Mouse (Mus musculus): ENCODE results near the gene Krt222. TPM values are rescaled to one million over a fixed set of nuclear protein-coding genes. Genes with fewer than 3 reads are reported as not detected.

The Krt222 gene
- polyA plus RNA-seq, 1 experiment from 2014 or later: 0.12 TPM

GRCm38 (mm10) chr11:99230261-99231048 is 13.4 kb downstream of the Krt222 start, which contains the start of gene Smarce1:
Smarce1 (minus strand) TSS chr11:99231017.
- Histone ChIP-seq H3K27me3 (replicated peaks; ENCODE audit: low read depth, poor library complexity, severe bottlenecking) (no peaks in the 10 kb centered on the region), H3K27ac (replicated peaks) (peak within 1 kb of the TSS; percentile 100), H3K9me3 (no peaks in the 10 kb centered on the region), H3K4me1 (peaks cover 26% of the 10 kb centered on the region), H3K36me3 (replicated peaks) (peaks cover 28% of the 10 kb centered on the region), H3K4me3 (peak within 1 kb of the TSS; percentile 93)
- WGBS: under 1% methylated on average over 87 of the region's 87 CpGs
- peak; percentile 87 for DNase-seq (ENCODE audit: low spot score)

DNA sequence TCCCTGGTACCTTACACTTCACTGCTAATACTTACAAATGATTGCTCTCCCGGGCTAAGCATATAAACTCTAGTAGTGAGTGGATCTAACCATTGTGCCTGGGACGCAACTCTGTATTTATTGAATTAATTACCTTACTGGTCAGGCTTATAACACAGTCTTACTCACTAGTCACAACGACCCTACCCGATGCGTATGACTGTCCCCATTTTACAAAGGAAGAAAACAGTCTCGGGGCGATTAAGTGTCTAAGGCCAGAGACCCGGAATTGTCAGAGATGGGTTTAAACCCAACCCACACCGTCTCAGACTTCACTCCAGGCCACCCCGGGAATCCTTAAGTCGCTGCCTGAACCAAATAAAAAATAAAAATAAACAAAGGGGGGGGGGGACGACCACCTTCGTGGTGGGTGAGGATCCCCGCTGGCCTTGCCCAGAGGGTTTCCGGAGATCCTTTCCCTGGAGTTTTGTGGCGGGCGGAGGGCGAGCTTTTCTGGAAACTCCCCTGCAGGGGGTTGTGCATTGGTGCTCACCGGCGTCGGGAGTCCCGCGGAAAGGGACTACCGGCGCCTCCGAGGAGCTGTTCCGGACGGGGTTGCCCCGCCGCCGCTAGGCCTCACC is 14.1 kb downstream of the Krt222 start:
- H3K27me3 ChIP-seq (replicated peaks; ENCODE audit: low read depth, poor library complexity, severe bottlenecking): no peaks in the 10 kb centered on the region
- H3K4me1 ChIP-seq: peaks cover 26% of the 10 kb centered on the region
- no peaks in the 10 kb centered on the region for H3K9me3 ChIP-seq
- H3K4me3 ChIP-seq: peak overlapping the region; percentile 93
- peak overlapping the region; percentile 100 for H3K27ac ChIP-seq (replicated peaks)
- H3K36me3 ChIP-seq (replicated peaks): peaks cover 35% of the 10 kb centered on the region
- DNase-seq (ENCODE audit: low spot score): no peak
- under 1% methylated on average over 31 of the region's 31 CpGs for WGBS

GRCm38 (mm10) chr11:99226298-99226697 is 17.6 kb downstream of the Krt222 start:
- H3K27ac ChIP-seq (replicated peaks): no peak overlapping the region

DNA sequence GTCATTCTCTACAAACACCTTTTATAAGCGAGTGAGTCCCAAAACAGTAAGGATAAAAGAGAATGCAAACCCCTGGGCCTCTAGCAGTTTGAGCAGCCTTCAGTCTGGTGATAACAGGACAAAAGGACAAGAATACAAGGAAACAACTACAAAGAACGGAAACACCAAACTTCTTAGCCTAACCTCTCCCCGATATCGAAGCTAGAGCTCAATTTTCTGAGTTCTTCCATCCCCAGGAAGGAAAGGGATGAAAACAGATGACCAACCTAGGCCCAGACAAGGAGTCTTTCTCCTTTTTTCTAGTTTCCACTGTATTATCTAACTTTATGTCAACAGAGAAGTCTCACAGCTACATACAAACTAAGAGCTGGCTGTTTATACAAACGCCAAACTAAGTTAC is 20.6 kb downstream of the Krt222 start:
- H3K9me3 ChIP-seq: no peaks in the 10 kb centered on the region
- H3K27me3 ChIP-seq (replicated peaks; ENCODE audit: low read depth, poor library complexity, severe bottlenecking): no peaks in the 10 kb centered on the region
- H3K36me3 ChIP-seq (replicated peaks): peaks cover 98% of the 10 kb centered on the region
- WGBS: 92% methylated on average over 5 of the region's 5 CpGs
- H3K4me1 ChIP-seq: peaks cover 8% of the 10 kb centered on the region
- no peak for DNase-seq (ENCODE audit: low spot score)
- no peak overlapping the region for H3K4me3 ChIP-seq
- H3K27ac ChIP-seq (replicated peaks): no peak overlapping the region

More at GRCm38 (mm10) chr11:99226298-99226697, 17.6 kb downstream of the Krt222 start:
- Histone ChIP-seq H3K4me3 (no peak overlapping the region), H3K36me3 (replicated peaks) (peaks cover 68% of the 10 kb centered on the region), H3K4me1 (peaks cover 20% of the 10 kb centered on the region), H3K9me3 (no peaks in the 10 kb centered on the region), H3K27me3 (replicated peaks; ENCODE audit: low read depth, poor library complexity, severe bottlenecking) (no peaks in the 10 kb centered on the region)
- no peak for DNase-seq (ENCODE audit: low spot score)
- WGBS: 92% methylated on average over 5 of the region's 5 CpGs

DNA sequence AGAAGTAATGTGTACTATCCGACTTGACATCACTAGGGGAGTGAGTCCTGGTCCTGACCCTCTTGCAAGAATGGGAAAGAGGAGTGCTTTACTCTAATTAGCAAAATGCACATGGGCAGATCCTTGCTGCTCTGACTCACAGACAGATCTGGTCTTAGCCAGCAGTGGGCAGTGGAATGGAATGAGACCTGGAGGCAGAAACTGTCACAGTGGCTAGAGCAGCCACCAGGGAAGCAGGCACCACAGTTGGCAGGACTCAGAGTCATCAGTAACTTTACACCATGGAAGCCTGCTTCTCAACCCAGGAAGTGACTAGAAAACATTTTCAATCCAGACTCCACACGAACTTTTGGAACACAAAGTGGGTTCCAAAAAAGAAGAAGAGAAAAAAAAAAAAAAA is 22.1 kb downstream of the Krt222 start:
- no peak overlapping the region for H3K4me3 ChIP-seq
- no peak for DNase-seq (ENCODE audit: low spot score)
- H3K9me3 ChIP-seq: no peaks in the 10 kb centered on the region
- no peaks in the 10 kb centered on the region for H3K4me1 ChIP-seq
- WGBS: 69% methylated on average over 2 of the region's 2 CpGs
- peaks cover 98% of the 10 kb centered on the region for H3K36me3 ChIP-seq (replicated peaks)
- H3K27me3 ChIP-seq (replicated peaks; ENCODE audit: low read depth, poor library complexity, severe bottlenecking): no peaks in the 10 kb centered on the region
- no peak overlapping the region for H3K27ac ChIP-seq (replicated peaks)

DNA sequence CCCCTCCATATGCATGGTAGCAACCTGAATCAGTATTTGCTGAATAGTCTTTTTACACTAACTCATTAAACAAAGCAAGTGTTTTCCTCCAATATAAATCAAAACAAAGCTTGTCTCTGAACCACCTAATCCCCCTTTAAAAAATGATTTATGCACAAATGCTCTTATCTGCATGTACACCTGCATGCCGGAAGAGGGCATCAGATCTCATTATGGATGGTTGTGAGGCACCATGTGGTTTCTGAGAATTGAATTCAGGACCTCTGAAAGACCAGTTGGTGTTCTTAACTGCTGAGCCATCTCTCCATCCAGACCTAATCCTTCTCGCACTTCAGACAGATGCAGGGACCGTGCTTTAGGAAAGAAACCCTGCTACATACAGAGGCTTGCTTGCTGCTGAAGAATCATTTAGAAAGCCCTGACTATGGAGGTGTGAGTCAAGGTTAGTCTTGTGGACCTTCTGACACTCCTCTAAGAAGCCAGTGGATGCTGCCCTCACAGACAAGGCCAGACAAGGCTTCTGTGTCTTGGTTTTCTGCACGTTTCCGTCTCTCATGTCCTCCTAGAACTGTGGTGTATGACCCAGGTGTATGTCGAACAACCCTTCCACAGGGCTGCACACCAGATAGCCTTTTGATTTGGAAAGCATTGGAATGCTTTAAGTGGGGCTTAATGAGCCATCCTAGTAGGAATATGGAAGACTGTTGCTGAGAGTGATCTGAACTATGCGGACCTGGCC is 26.5 kb downstream of the Krt222 start:
- Histone ChIP-seq H3K27me3 (replicated peaks; ENCODE audit: low read depth, poor library complexity, severe bottlenecking) (no peaks in the 10 kb centered on the region), H3K9me3 (no peaks in the 10 kb centered on the region), H3K4me3 (no peak overlapping the region), H3K4me1 (no peaks in the 10 kb centered on the region), H3K36me3 (replicated peaks) (peaks cover 98% of the 10 kb centered on the region), H3K27ac (replicated peaks) (no peak overlapping the region)
- no peak for DNase-seq (ENCODE audit: low spot score)
- 95% methylated on average over 7 of the region's 7 CpGs for WGBS

- 95% methylated on average over 3 of the region's 3 CpGs for WGBS
- H3K36me3 ChIP-seq (replicated peaks): peaks cover 100% of the 10 kb centered on the region
- no peaks in the 10 kb centered on the region for H3K9me3 ChIP-seq
- DNase-seq (ENCODE audit: low spot score): no peak
- no peaks in the 10 kb centered on the region for H3K27me3 ChIP-seq (replicated peaks; ENCODE audit: low read depth, poor library complexity, severe bottlenecking)
- no peaks in the 10 kb centered on the region for H3K4me1 ChIP-seq
- no peak overlapping the region for H3K4me3 ChIP-seq
- no peak overlapping the region for H3K27ac ChIP-seq (replicated peaks)
Observed at GRCm38 (mm10) chr11:99216181-99216580, 27.7 kb downstream of the Krt222 start.

- Histone ChIP-seq H3K27ac (replicated peaks) (no peak overlapping the region), H3K9me3 (no peaks in the 10 kb centered on the region), H3K36me3 (replicated peaks) (peaks cover 98% of the 10 kb centered on the region), H3K27me3 (replicated peaks; ENCODE audit: low read depth, poor library complexity, severe bottlenecking) (no peaks in the 10 kb centered on the region), H3K4me3 (no peak overlapping the region), H3K4me1 (no peaks in the 10 kb centered on the region)
- WGBS: 89% methylated on average over 7 of the region's 7 CpGs
- DNase-seq (ENCODE audit: low spot score): no peak
Observed at GRCm38 (mm10) chr11:99212693-99213092, 31.2 kb downstream of the Krt222 start.

DNA sequence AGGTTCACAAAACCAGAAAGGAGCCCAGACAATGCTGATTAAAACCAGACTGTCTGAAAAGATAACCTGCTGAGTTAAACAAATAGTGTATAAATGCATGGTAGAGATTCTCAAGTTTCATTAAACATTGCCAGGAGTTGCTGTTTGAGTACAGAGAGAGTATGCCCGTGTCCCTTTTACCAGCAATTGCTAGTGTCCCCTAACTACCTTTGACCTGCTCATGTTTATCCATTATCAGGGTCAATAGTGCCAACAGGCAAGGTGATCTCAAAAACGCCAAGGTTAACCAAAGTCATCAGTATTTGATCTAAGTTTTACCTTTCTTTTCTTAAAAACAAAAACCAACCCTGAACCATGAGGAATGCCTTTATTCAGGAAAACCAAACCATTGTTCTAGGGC is 31.9 kb downstream of the Krt222 start:
- WGBS: 70% methylated on average over 2 of the region's 2 CpGs

GRCm38 (mm10) chr11:99208105-99208669 is 35.7 kb downstream of the Krt222 start:
- 84% methylated on average over 8 of the region's 8 CpGs for WGBS
- no peak overlapping the region for H3K27ac ChIP-seq (replicated peaks)
- no peak overlapping the region for H3K4me3 ChIP-seq
- H3K4me1 ChIP-seq: no peaks in the 10 kb centered on the region
- DNase-seq (ENCODE audit: low spot score): no peak
- peaks cover 57% of the 10 kb centered on the region for H3K36me3 ChIP-seq (replicated peaks)
- no peaks in the 10 kb centered on the region for H3K27me3 ChIP-seq (replicated peaks; ENCODE audit: low read depth, poor library complexity, severe bottlenecking)
- no peaks in the 10 kb centered on the region for H3K9me3 ChIP-seq

More for the DNA sequence above, 31.9 kb downstream of the Krt222 start:
- Histone ChIP-seq H3K36me3 (replicated peaks) (peaks cover 95% of the 10 kb centered on the region), H3K27ac (replicated peaks) (no peak overlapping the region), H3K4me3 (no peak overlapping the region), H3K9me3 (no peaks in the 10 kb centered on the region), H3K27me3 (replicated peaks; ENCODE audit: low read depth, poor library complexity, severe bottlenecking) (no peaks in the 10 kb centered on the region), H3K4me1 (no peaks in the 10 kb centered on the region)
- no peak for DNase-seq (ENCODE audit: low spot score)

DNA sequence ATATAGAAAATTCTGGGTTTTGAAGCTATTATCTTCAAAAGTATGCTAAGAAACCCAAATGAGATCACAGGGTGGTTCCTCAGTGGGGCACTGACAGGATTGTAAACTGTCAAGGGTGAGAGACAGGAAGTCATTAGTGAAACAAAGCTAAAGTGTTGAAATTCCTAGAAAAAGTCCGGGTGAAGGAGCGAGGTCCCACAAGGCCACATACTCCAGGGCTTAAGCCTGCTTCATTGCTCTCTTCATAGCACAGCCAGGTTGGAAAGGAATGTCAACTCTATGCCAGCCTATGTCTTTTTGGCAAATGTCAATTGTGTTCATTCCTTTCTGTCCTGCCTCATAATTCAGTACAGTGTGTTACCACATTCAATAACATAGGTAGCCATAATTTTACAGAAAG is 36.4 kb downstream of the Krt222 start:
- Histone ChIP-seq H3K4me3 (no peak overlapping the region), H3K27me3 (replicated peaks; ENCODE audit: low read depth, poor library complexity, severe bottlenecking) (no peaks in the 10 kb centered on the region), H3K9me3 (no peaks in the 10 kb centered on the region), H3K27ac (replicated peaks) (no peak overlapping the region), H3K36me3 (replicated peaks) (peaks cover 50% of the 10 kb centered on the region), H3K4me1 (no peaks in the 10 kb centered on the region)
- no peak for DNase-seq (ENCODE audit: low spot score)
- 33% methylated on average over 2 of the region's 2 CpGs for WGBS

GRCm38 (mm10) chr11:99206954-99207353 is 36.9 kb downstream of the Krt222 start:
- Histone ChIP-seq H3K36me3 (replicated peaks) (peaks cover 45% of the 10 kb centered on the region), H3K4me3 (no peak overlapping the region), H3K4me1 (no peaks in the 10 kb centered on the region), H3K27me3 (replicated peaks; ENCODE audit: low read depth, poor library complexity, severe bottlenecking) (no peaks in the 10 kb centered on the region), H3K9me3 (no peaks in the 10 kb centered on the region), H3K27ac (replicated peaks) (no peak overlapping the region)
- WGBS: 36% methylated on average over 2 of the region's 2 CpGs
- no peak for DNase-seq (ENCODE audit: low spot score)

Measured in embryonic facial prominence, embryonic 10.5 days (tissue).